Mouse (Mus musculus) c-Kit-positive CD71-positive TER-119-positive erythroid progenitor cells, embryonic 14.5 days (primary cell): ENCODE measurements around the gene Ldlrap1.

Source experiments
- DNase-seq: peaks from one replicate; pipeline ENCODE4 v3.0.0-alpha.2; 2013; ENCODE audit warnings: low spot score

Gene Ldlrap1

DNA sequence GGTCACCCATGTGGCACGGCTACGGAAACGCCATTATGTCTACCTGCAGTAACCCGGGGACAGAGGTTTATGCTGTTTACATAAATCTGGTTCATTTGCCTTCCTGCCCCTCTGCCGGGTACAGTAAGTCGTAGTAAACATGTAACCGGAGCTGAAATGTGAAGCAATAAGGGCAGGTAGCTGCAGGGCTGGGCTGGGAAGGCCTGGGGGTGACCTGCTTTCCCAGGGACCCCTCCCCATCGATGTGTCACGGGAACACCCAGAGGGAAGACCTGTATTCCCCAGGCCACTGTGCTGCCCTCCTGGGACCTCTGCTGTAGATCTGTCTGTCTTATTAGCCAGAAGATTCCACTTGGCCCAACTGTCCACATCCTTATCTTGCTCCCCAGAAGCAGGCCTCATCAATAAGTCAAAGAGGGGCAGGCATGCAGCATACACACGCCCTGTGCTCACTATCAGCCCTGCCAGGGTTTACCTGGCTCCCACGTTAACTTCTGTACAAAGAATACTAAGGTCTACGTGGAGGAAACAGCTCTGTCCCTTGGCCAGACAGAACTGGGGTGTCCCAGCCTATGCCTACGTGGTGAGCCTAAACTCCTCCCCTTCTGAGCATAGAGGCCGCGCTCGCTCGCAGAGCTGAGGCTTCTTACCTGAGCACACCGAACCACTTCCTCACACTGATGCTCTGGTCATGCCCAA, 16.0 kb downstream of the Ldlrap1 start:
- DNase-seq, result peak; percentile 71

DNA sequence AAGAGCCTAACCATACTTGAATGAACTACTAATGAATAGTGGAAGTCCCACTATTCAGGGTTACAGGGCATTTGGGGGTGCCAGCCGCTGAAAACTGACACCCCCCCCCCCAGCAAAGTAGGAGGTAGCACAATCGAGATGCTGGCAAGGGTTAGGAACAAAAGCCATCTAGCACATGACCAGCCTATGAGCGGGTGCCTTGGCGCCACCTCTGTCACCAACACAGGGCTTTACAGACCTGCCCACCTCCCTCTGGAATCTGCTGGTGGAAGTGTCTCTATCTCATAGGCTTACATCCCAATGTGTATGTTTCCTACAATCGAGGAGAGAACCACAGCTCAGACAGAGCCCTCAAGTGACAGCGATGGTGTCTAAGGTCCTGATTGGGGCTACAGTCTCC, 17.0 kb downstream of the Ldlrap1 start:
- DNase-seq, result no peak

DNA sequence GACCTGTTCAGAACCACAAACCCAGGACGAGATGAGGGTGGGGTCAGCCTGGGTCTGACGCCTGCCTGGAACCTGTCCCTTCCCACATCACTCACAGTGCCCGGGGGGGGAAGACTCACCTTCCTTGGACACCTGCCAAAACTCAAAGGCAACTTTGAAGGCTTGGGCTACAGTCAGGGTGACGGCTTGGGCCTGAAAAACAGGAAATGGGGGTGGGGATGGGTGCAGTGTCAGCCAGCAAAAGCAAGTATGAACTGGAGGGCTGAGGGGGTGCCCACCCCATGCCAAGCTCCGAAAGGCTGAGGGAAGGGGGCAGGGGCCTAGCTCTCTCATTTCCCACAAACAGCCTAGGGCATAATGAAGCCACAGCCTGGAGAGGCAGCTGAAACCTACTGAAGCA, 17.6 kb downstream of the Ldlrap1 start:
- DNase-seq, result no peak

DNA sequence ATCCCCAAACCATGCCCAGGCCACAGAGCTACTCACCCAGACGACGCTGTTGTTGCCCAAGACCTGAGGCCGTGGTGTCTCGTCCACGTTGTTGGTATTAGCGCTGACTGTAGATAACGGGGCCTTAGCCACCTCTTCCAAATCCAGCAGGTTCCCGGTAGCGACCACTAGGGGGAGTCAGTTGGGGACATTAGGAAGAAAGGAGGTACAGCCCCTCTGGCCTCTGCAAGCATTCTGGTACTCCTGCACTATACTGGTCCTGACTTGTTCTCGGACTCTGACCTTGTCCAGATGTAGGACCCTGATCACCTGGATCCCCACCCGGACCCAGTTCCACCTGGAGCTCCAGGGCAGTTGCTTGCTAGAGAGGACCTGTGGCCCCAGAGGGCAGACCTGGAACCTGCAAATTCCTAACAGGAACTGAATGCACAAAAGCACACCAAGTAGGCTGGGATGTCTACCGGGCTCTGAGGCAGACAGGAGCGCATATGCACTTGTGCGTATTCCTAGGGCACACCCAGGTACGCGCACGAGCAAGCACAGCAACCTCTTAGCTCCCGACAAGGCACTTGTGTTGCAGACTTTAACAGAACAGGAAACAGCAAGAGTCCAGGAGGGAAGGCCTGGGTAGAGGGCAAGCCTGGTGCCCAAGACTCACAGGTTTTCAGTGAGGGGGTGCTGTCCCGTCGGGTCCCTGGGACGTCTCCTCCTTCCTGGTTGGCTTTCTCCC, 18.4 kb downstream of the Ldlrap1 start:
- peak; percentile 89 for DNase-seq

DNA sequence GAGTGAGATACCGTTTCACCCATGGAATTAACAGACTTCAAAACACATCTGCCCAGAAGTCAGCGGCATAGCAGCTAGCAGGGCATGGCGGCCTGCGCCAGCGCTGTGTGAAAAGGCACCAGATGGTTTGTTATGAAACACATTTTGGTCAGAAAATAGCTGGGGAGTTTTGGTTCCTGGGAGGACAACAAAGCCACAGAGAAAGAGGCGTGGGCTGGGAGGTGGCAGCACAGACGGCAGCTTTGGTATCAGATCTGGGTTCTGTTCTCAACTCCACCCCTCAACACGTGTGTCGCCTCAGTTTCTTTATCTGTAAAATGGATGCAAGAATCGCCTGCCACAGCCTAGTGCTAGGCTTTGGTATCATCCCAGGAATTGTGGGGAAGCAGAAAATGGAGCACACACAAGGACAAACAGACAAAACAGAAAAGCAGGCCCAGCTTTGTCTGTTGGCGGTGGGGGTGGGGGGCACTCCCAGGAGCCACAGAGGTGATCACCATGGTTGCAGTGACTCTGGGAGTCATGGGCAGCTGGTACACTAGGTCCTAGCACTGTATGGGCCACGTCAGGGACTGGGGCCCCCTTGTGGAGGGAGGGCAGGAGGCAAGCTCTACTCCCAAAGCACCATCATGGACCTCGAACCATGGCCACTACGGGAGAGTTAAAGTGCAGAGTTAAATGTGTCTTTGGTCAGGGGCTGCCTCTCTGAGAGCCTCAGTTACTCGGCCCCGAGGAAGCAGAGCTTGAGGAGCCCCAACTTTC, 21.7 kb downstream of the Ldlrap1 start:
- no peak for DNase-seq

DNA sequence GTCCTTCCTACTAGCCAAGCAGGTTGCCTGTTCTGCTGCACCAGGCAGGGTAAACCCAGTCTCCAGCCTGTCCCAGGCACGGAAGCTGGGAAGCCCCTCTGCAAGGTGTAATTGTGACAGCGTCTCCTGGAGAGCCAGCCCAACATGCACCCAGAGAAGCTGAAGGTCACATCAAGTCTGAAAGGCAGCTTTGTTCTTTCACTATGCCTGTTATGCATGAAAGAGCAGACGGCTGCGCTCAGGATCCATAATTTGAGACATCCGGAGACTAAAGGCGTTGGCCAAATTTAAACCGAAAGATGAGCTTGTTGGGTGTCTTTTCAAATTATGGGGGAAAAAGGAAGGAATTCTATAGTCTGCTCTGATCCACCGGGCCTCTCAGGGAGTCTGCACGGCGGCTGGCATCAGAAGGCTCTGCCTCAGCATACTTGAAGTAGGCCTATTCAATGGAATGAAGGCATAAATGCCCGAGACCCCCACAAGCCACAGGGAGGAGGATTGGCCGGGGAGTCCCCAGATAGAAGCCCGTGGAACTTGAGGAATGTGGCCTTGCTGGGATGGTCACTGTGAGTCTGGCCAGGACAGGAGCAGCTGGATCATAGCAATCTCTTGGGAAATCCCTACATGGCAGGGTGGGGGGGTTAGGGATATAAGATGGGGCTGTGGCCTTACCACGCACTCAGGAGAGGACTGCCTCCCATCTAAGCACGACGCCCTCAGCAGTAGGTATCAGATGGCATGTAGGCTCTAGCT, 23.8 kb downstream of the Ldlrap1 start:
- no peak for DNase-seq

DNA sequence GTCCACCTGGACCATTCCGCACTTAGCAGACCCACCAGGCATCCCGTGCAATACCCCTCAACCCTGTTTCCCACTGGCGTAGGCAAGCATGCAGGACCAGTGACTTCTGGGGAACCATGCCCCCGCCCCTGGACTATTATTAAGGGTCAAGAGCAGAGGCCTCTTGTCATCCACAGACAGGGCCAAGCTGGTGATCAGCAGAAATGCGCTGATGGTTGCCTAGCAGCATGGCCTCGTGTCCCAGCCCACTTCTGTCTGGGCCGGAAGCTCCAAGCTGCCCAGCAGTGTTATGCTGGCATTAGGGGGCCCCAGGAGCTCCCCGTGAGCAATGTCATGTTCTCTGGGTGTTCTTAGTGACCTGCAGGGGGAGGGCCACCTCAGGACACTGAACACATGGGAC, 25.9 kb downstream of the Ldlrap1 start:
- no peak for DNase-seq

DNA sequence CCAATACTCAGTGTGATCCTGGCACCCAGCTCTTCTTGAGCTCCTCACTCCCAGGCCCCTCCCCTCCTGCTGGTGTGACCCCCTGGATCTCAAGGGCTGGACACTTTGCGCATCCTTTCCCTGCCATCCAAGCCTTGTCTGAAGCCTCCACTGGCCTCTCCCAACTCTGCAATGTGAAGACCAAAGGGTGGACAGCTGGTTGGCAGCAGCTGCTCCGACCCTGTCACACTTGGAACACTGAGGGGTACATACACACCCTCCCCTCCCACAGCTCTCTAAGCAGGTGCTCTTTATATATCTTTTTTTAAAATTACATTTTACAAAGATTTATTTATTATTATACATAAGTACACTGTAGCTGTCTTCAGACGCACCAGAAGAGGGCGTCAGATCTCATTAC, 27.6 kb downstream of the Ldlrap1 start:
- DNase-seq, result no peak

DNA sequence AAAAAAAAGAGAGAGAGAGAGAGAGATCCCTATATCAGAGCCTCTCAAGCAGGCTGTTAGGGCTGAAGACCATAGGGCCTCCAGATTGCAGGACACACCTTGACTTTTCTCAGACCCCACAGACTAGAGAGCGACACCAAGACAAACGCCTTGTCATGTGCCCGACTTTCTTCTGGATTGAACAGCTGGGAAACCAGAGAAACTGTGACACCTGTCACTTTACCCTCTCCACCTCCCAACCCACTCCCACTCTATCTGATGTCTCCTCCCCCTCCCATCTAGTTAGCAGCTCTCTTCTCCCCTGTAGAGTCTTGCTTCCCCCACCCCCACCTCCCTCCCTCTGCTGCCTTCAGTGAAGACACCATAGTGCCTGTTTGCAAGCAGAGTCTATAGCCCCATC, 28.3 kb downstream of the Ldlrap1 start:
- DNase-seq, result no peak

DNA sequence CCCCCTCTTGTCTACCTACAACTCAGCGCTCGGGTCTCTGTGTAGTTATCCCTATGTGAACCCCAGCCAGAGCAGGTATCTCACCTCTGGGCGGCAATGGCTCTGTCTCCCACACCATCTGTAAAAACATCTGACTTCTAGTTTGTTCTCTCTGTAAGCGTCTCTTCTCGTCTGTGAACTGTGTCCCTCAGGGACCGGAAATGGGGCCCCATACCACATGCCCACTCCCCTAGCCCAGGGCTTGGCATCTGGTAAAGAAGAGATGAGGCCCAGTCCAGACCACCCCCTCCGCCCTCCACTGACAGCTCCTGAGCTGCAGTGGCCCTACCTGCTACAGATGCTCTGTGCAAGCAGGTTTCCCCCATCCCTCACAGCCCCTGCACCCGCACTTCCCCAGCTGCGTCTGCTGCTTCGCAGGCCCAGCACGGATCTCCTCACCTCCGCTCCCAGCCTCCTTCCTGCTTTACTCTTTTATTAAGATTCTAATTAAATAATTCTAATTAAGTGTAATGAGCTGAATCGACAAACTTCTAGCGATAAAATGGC, 30.4 kb downstream of the Ldlrap1 start:
- DNase-seq, result no peak

DNA sequence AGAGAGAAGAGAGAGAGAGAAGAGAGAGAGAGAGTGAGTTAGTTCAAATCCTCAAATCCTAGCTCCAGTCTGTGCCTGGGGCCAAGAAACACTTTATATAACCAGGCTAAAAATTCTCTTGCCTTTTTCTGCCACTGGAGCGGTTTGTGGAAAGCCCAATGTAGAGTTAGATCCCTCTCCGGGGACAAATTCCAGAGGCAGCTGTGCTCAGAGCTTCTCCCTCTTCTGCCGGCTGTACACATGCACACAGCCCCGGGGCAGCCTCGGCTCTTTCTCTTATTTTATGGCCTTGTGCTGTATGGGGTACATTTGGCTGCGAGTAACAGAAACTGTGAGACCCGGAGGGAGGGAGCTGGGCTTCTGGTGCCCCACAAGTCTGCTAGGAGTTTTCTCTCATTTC, 31.7 kb downstream of the Ldlrap1 start:
- no peak for DNase-seq

DNA sequence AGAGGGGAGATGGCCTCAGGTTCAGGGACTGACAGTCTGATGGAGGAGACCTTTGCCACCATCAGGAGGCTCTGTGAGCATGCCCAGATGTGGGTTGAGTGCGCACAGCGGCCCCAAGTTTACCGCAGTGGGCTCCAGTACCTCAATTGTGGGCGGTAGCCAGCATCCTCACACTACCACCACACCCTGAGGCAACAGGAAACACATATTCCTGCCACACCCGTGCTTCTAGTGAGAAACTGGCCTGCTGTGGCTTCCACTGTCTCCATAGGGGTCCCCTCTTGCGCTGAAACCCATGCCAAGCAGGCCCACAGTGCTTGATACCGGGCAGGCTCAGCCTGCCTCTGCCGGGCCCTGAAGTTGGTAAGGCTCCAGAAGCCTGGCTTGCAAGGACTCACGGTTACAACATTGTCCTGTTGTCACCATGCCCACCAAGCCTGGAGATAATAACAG, 33.2 kb downstream of the Ldlrap1 start:
- DNase-seq, result no peak

DNA sequence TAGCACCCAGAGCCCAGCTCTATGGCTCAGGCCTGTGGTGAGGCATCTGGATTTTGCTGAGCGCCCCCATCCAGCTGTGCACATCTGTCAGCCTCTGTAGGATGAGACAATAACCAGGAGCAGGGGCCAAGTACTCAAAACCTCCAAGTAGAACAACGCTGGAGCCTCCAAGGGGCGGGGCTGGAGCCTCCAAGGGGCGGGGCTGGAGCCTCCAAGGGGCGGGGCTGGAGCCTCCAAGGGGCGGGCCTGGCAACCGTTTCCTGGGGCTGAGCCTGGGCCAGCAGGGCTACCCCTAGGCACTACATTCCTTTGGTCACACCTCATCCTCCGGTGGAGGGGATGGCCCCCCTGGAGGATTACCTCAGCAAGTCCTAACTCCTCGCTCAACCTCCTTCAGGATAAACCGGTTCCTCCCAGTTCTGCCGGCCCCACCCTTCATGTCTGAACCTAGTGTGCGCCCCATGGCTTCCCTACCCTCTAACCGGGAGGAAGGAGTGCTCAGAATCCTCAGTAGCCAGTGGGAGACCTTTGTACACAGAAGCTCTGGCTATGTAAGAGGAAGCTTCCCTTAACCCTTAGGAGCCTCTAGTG, 33.7 kb downstream of the Ldlrap1 start:
- peak; percentile 56 for DNase-seq

DNA sequence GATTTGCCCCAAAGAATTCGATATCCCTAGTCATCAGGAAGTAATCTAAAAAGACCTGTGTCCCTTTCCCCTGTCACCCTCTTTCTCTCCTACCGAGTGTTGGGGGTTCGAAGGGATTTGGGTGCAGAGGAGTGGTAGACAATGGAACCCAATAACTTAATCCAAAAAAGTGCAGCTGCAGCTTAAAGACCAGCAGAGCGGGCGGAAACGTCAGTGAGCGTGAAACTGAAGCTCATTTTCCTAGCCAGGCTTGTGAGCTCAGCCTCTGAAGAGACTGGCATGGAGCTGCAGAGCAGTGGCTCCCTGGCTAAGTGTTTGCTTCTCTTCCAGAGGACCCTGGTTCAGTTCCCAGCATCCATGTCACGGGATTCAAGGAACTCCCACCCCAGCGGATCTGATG, 34.5 kb downstream of the Ldlrap1 start:
- DNase-seq, result no peak

DNA sequence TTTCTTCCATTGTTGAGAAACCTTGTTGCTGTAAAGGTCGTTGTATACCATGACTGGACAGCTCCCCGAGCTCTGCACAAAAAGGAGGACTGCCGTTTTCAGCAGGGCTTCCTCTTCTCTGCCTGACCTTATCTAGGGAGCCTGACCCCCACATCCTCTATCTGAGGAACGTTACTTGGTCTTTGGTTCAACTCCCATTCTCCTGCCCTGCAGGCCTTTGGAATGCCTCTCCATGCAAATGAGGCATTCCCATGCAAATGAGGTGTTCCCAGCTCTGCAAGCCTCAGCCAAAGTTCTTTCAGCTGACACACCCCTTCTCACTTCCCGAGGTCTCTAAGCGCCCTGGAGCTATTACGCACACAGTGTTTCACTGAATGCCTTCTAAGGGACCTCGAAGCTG, 37.7 kb downstream of the Ldlrap1 start:
- no peak for DNase-seq

DNA sequence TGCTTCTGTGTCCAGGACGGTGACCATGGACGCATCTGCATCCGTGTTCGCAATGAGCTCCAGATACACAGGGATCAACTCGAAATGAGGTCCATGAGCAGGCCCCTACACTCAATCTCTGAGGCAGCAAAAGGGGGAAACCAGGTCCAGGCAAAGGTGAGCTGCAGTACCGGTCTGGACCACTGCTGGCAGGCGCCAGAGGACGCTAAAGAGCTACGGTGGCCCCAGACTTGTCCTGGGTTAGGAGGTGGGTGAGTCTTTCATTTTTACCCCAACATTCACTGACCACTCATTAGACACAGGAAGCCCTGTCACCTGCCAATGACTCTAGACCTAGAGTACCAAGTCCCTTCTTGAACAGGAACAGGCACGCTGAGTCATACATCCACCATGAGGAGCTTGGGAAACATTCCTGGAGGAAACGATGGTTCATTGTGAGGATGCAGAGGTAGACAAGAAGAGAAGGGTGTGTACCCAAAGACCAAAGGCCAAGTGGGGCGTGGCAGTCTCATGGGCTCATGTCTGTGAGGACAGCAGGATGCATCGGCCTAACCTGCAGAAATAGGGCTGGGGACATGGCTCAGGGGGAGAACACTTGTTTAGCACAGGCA, 42.0 kb downstream of the Ldlrap1 start:
- DNase-seq, result no peak

DNA sequence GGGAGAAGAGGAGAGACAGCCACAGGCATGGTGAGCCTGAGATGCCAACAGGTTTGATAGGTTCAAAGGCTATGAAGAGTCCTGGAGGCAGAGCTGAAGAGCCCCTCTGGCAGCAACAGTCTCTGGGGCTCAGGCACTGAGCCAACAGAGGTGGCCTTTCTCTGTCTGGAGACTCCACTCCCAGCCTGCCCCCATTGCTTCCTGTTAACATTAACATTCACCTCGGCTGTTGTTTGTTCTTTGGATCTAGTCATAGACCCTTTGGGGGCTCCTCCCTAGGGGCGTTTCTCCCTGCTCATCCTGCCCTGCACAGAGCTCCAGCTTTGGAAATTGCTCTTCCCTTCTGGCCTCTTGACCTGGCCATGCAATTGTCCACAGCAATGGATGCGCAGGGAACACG, 42.9 kb downstream of the Ldlrap1 start:
- DNase-seq, result no peak

DNA sequence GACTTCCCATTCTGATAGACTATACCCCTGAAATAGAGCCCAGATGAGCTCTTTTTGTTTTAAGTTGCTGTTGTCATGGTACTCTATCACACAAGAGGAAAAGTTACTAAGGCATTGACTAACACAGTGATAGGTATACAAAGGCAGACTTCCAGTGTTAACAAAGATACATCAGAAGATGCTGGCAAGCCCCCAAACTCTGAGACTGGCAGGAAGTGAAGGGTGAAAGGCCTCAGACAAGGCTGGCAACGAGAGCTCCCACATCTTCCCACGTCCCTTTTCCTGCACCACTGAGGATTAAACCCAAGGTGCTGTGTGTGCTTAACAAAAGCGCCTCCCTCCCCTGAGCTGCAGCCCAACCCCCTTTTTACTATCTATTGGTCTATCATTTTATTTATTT, 44.6 kb downstream of the Ldlrap1 start:
- DNase-seq, result no peak

DNA sequence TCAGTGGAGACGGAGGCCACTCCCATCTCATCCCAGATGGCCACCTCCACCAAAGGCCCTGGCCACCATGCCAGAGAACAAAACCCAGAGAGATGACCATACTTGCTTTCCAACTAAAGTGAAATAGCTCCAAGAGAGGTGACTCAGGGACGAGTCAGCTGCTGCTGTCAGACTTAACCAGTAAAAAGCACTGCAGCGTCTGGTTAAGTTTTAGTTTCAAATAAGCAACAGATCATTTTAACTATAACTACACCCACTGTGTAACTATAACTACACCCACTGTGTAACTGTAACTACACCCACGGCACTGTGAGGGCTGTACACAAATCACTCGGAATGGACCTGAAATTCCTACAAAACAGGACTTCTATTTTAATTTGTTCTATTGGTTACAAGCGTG, 46.7 kb downstream of the Ldlrap1 start:
- no peak for DNase-seq

DNA sequence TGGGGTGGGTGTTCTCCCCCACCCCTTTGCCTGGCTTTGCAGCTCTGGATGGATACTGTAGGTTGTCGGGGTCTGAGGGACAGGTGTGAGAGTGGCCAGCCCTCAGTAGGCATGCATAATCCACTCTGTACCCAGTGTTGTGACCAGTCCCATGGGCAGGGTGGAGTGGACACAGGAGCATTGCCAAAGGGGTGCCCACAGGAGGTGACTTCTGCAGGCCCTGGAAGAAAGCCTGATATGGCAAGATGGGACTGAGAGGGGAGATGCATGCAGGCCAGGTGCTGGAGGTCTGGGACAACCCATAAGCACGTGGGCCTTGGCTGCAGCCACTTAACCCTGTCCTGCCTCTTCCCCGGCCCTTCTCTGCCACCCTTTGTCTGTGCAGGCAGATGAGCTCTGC, 47.5 kb downstream of the Ldlrap1 start:
- DNase-seq, result no peak

DNA sequence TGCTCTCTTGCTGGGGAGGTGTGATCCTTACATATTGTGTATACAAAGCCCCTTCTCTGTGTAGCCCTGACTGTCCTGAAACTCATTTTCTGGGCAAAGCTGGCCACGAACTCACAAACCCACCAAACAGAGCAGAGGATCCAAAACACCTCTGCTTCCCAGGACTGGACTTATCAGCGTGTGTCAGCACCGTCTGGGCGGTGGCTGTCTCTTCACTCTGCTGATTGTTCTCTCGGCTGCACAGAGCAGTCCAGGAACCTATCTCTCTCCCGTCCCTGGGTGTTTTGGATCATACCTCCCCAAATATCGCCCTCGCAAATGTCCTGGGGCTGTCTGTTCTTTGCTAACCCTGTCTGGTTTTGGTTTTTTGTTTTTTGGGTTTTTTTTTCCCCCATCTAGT, 48.3 kb downstream of the Ldlrap1 start:
- peak; percentile 76 for DNase-seq
